Mouse (Mus musculus) lung, embryonic 16.5 days (tissue): ENCODE measurements at regions not wholly inside any gene's neighbourhood (a gene's known extent, or its start where the extent isn't known, plus 50 kb on each side); places are given as distances from the start of the nearest gene placed in this dataset.
A peak's percentile ranks its signal among the peaks of the same experiment; 100 is the strongest.

Experiments
- ATAC-seq: fragments of 200-750 bp; cut with Nextera tagmentation; 2 replicates; pipeline ENCODE4 v1.8.0; 2017; ENCODE audit warnings: low read depth, mild to moderate bottlenecking, moderate library complexity
- H3K27ac ChIP-seq: fragments of 300-500 bp; sonication (generic); 2 replicates; pipeline ENCODE4 v1.5.1; 2014; ENCODE audit warnings: mild to moderate bottlenecking, control low read depth, low read length
- H3K27me3 ChIP-seq: fragments of 300-500 bp; sonication (generic); 2 replicates; pipeline ENCODE4 v1.6.1; 2014; ENCODE audit warnings: low read depth, low read length, mixed read lengths; ENCODE audit not compliant: control insufficient read depth, insufficient read depth
- H3K36me3 ChIP-seq: fragments of 300-500 bp; sonication (generic); 2 replicates; pipeline ENCODE4 v1.6.1; 2014; ENCODE audit warnings: low read length; ENCODE audit not compliant: control insufficient read depth, insufficient read depth
- H3K4me1 ChIP-seq: fragments of 300-500 bp; sonication (generic); replicated peaks from 2 replicates; pipeline ENCODE4 v1.6.1; 2014; ENCODE audit warnings: low read length, mixed read lengths; ENCODE audit not compliant: control insufficient read depth, insufficient read depth
- H3K4me2 ChIP-seq: fragments of 300-500 bp; sonication (generic); 2 replicates; pipeline ENCODE4 v1.6.1; 2014; ENCODE audit warnings: low read depth, low read length, control low read depth
- H3K4me3 ChIP-seq: fragments of 300-500 bp; sonication (generic); 2 replicates; pipeline ENCODE4 v1.5.1; 2014; ENCODE audit warnings: mild to moderate bottlenecking, low read length, control low read depth
- H3K9ac ChIP-seq: fragments of 300-500 bp; sonication (generic); 2 replicates; pipeline ENCODE4 v1.6.1; 2014; ENCODE audit warnings: low read length, control low read depth
- H3K9me3 ChIP-seq: fragments of 300-500 bp; sonication (generic); 2 replicates; pipeline ENCODE4 v1.6.1; 2016; ENCODE audit warnings: low read length; ENCODE audit not compliant: control insufficient read depth
- WGBS: fragments of 180-500 bp; shearing (Covaris S2); extraction: QIAGEN DNeasy Blood & Tissue Kit; methylation state at CpG from one replicate; pipeline ENCODE4 v1.1.7; 2014; 5-methylcytosine and 5-hydroxymethylcytosine counted together

DNA sequence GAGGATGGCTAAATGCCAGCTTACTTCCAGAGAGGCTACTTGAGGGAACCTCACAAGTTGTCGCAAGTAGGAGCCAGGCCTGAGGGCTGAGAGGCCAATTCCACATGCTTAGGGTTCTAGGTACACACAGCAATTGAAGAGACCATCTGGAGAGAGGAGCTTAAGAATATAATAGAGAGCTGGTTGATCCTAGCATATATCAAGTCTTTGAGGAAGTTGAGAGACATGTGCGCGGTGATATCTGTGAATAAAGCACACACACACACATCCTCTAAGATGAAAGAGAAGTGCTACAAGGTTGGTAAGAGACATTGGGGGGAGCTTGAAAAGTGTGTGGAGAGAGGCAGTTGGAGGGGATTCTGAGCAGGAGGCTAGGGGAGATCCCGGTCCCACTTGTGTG lies 189.5 kb downstream of the Zfp462 start:
- Histone ChIP-seq H3K4me2 (no peak overlapping the region), H3K4me1 (no peaks in the 10 kb centered on the region), H3K27me3 (no peaks in the 10 kb centered on the region), H3K4me3 (no peak overlapping the region), H3K27ac (no peak overlapping the region), H3K9me3 (0 out of 2 replicates have a peak, but pooled peaks cover 2% of the 10 kb centered on the region), H3K36me3 (no peaks in the 10 kb centered on the region), H3K9ac (no peak overlapping the region)
- 81% methylated on average over 4 of the region's 4 CpGs for WGBS
- ATAC-seq = no peak

DNA sequence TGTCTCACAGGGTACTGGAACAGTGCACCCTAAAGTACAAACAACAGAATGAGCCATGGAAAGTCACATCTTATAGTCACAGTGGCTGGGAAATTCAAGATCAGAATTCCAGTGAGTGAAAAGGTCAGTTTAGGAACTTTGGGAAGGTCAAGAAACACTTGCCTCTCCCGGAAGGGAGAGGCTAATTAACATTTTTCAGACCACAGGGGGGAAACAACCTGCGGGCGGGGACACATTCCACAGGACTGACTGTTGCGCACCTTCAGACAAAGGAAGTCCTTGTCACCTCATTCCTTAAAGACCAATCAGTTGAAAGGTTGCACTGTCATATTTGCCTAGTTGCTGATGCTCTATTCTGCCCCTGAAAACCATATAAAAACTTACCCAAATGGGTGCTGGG lies 189.9 kb downstream of the Zfp462 start:
- ATAC-seq = no peak
- Histone ChIP-seq H3K4me2 (no peak overlapping the region), H3K27me3 (no peaks in the 10 kb centered on the region), H3K27ac (no peak overlapping the region), H3K9me3 (0 out of 2 replicates have a peak, but pooled peaks cover 2% of the 10 kb centered on the region), H3K4me1 (no peaks in the 10 kb centered on the region), H3K9ac (no peak overlapping the region), H3K4me3 (no peak overlapping the region), H3K36me3 (no peaks in the 10 kb centered on the region)
- 52% methylated on average over 4 of the region's 4 CpGs for WGBS

DNA sequence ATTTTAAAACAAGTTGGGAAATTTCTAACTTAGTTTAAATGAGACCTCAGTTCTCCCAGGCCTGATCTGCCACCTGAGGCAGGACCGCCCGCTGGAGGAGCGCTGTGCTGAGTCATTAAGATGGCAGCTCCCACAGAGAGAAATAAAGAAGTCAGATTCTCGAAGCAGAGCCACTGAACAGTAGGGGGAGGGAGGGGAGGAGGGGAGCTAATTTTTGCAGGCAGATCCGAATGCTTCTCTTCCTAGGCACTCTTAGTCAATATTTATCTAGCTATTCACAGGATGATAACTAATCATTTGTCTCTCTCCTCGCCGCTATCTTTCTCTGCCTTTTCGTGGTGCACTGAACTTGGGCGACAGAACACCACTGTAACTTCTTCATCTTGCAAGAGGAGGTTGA lies 191.4 kb downstream of the Zfp462 start:
- no peak for ATAC-seq
- no peak overlapping the region for H3K4me2 ChIP-seq
- no peak overlapping the region for H3K9ac ChIP-seq
- H3K27me3 ChIP-seq = no peaks in the 10 kb centered on the region
- H3K36me3 ChIP-seq = no peaks in the 10 kb centered on the region
- H3K4me3 ChIP-seq = no peak overlapping the region
- 0 out of 2 replicates have a peak, but pooled peaks cover 2% of the 10 kb centered on the region for H3K9me3 ChIP-seq
- WGBS = 23% methylated on average over 9 of the region's 9 CpGs
- no peaks in the 10 kb centered on the region for H3K4me1 ChIP-seq
- no peak overlapping the region for H3K27ac ChIP-seq

DNA sequence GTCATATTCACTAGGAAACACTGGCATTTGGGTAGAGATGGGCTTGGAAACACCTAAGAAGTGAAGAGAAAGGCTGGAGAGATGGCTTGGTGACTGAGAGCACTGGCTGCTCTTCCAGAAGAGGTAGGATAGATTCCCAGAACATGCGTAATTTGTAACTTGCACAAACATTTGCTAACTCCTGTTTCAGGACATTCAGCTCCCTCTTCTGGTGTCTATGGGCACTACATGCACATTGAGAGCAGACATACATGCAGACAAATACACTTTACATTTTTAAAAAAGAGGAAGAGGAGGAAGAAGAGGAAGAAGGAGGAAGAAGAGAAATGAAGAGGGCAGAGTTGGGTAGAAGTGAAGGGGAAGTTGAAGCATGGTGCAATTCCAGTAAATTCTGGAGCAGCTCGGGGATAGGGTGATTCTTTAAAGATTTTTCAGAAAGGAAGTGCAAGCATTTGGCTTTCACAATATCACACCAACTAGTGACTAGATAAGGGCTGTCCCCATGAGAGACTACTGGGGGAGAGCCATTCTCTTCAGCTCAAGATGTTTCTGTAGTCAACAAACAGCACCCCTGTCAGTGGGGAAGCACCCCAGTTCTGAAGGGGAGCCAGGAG lies 193.0 kb downstream of the Zfp462 start:
- H3K4me1 ChIP-seq = no peaks in the 10 kb centered on the region
- H3K27ac ChIP-seq = no peak overlapping the region
- no peak overlapping the region for H3K4me2 ChIP-seq
- no peaks in the 10 kb centered on the region for H3K36me3 ChIP-seq
- no peak overlapping the region for H3K9ac ChIP-seq
- 69% methylated on average over 2 of the region's 2 CpGs for WGBS
- no peak overlapping the region for H3K4me3 ChIP-seq
- 0 out of 2 replicates have a peak, but pooled peaks cover 2% of the 10 kb centered on the region for H3K9me3 ChIP-seq
- peak; percentile 81 for ATAC-seq
- H3K27me3 ChIP-seq = no peaks in the 10 kb centered on the region

DNA sequence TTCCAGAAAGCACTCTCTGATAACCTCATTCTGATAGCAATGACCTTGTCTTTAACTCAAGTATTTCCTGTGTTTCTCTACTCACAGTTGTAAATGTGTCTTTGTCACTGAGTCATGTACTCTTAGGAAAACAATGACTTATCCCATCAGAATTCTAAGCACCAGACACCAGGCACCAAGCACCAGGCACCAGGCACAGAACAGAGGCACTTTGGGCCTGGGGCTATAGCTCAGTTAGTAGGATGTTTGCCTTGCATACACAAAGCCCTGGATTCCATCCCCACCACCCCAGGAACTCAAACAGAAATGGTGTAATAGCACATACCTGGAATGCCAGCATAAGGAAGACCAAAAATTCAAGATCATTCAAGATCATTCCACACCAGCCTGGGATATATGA lies 196.5 kb downstream of the Zfp462 start:
- no peak overlapping the region for H3K4me2 ChIP-seq
- H3K27ac ChIP-seq = no peak overlapping the region
- no peak for ATAC-seq
- H3K4me3 ChIP-seq = no peak overlapping the region
- H3K36me3 ChIP-seq = no peaks in the 10 kb centered on the region
- H3K27me3 ChIP-seq = no peaks in the 10 kb centered on the region
- no peaks in the 10 kb centered on the region for H3K4me1 ChIP-seq
- 0 out of 2 replicates have a peak, but pooled peaks cover 2% of the 10 kb centered on the region for H3K9me3 ChIP-seq
- H3K9ac ChIP-seq = no peak overlapping the region

DNA sequence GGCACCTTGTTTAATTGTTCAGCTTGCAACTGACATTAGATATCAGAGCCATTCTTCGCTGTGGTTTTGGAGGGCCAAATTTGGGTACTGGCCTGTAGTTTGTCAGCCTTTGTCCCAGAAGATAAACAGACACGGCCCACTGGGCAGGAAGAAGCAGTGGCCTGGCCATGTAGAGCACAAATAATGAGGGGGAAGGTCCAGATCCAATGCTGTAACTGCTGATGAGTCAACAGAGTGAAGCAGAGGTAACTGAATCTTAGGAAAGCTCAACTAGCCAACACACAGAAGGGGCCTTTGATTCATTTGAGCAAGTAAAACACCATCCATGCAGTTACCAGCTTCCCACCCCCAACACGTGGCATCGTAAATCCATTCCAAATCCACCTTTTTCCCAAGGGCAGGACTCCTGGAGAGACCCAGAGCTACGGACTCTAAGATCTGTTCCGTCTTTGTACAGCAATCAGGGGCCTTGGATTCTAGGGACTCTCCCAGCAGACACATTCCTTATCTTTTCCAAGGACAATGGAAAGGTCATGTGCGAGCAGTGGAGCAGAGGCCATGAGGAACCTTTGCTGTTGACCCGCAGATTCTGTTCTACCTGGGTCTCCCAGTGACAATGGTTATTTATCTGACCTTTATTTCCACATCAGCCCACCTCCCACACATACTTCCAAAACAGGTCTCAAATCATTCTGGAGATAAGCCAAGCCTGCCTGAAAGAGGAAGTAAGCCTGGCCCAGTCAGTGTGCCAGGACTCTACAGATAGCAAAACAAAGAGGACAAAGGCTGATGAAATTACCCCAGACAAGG lies 197.3 kb downstream of the Zfp462 start:
- Histone ChIP-seq H3K9me3 (0 out of 2 replicates have a peak, but pooled peaks cover 2% of the 10 kb centered on the region), H3K4me3 (no peak overlapping the region), H3K36me3 (no peaks in the 10 kb centered on the region), H3K9ac (no peak overlapping the region), H3K27ac (no peak overlapping the region), H3K4me2 (no peak overlapping the region), H3K27me3 (no peaks in the 10 kb centered on the region), H3K4me1 (no peaks in the 10 kb centered on the region)
- ATAC-seq = peak; percentile 31; the same call in 1 of the 2 replicates
- 74% methylated on average over 8 of the region's 8 CpGs for WGBS

DNA sequence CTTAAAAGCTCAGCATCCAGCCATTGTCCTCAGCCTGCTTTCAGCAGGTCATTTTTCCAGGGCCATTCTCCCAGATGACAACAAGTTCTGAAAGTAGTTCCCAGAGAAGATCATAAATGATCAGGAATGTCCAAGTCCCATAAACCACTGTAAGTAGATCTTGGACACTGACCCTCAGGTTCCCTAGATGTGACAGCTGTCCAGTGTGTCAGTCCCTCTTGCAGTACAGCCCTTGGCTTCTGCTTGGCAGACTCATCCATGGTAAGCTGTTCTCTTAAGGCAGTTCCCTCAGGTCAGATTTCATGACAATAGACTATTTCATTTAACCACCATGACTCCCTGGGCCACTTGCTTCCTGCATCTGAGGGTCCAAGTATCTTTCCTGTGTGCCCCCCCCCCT lies 198.6 kb downstream of the Zfp462 start:
- no peak for ATAC-seq
- H3K4me1 ChIP-seq = no peaks in the 10 kb centered on the region
- no peak overlapping the region for H3K9ac ChIP-seq
- no peaks in the 10 kb centered on the region for H3K36me3 ChIP-seq
- H3K9me3 ChIP-seq = no peaks in the 10 kb centered on the region
- H3K27ac ChIP-seq = no peak overlapping the region
- H3K4me2 ChIP-seq = no peak overlapping the region
- no peak overlapping the region for H3K4me3 ChIP-seq
- no peaks in the 10 kb centered on the region for H3K27me3 ChIP-seq

DNA sequence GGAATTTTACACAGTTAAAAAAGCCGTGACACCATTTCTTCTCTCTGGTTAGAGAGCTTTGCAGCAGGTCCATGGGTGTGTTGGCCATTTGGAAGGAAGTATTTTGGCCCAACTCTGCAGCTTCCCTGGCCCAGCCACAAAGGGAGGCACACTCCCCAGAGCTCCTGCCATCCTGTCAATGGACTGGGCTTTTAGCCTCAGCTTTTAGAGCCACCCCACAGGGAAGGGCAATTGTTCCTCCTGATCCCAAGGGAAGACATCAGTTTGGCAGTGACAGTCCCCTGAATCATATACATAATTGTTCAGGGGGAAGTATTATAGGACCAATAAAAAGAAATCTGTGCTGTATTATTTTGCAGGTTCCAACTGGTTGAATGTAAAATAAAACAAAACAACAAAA lies 200.1 kb downstream of the Zfp462 start:
- ATAC-seq = no peak

DNA sequence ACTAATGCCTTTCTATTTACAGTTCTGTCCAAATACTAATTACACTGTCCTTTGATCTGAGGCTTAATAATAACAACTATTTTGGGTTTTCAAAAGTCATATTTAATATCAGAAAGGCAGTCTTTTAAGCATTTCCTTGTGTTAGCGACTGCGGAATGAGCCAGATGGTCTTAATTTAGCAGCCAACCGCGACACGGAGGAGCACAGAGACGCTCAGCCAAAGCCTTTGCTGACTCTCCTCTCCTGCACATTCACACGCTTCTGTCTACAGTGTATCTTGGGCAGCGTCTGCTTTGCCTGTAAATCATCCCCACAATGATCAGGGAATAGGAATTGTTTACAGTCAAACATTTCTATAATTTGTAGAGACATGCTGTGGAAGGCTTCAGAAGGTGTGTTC lies 201.1 kb downstream of the Zfp462 start:
- H3K27ac ChIP-seq = no peak overlapping the region
- ATAC-seq = no peak
- H3K9ac ChIP-seq = no peak overlapping the region
- H3K4me2 ChIP-seq = no peak overlapping the region
- 53% methylated on average over 8 of the region's 8 CpGs for WGBS
- H3K9me3 ChIP-seq = no peaks in the 10 kb centered on the region
- H3K4me3 ChIP-seq = no peak overlapping the region
- no peaks in the 10 kb centered on the region for H3K36me3 ChIP-seq
- H3K4me1 ChIP-seq = no peaks in the 10 kb centered on the region
- no peaks in the 10 kb centered on the region for H3K27me3 ChIP-seq

More for the DNA sequence above, 200.1 kb downstream of the Zfp462 start:
- H3K27me3 ChIP-seq = no peaks in the 10 kb centered on the region
- H3K4me2 ChIP-seq = no peak overlapping the region
- no peaks in the 10 kb centered on the region for H3K36me3 ChIP-seq
- H3K27ac ChIP-seq = no peak overlapping the region
- H3K4me3 ChIP-seq = no peak overlapping the region
- WGBS = 86% methylated on average over 1 of the region's 1 CpGs
- no peaks in the 10 kb centered on the region for H3K9me3 ChIP-seq
- H3K4me1 ChIP-seq = no peaks in the 10 kb centered on the region
- H3K9ac ChIP-seq = no peak overlapping the region
